Mouse (Mus musculus) embryonic fibroblast, embryonic 13.5 days (primary cell): ENCODE data around the gene Serpina5.

Experiments used
- CTCF ChIP-seq: IDR thresholded peaks from 2 replicates; pipeline ENCODE4 v1.5.1; 2011; ENCODE audit warnings: mild to moderate bottlenecking, control low read depth, low read length, moderate library complexity, borderline replicate concordance; ENCODE audit not compliant: insufficient read depth
- POLR2A ChIP-seq: IDR thresholded peaks from 2 replicates; pipeline ENCODE4 v1.6.1; 2011; ENCODE audit warnings: low read depth, mild to moderate bottlenecking, control low read depth, low read length, moderate library complexity

- TF ChIP-seq POLR2A (no peak), CTCF (no peak)
These were observed 41.5 kb downstream of the Serpina5 start for GRCm38 (mm10) chr12:104142427-104142826.
